Mouse (Mus musculus) hindbrain, embryonic 12.5 days (tissue): ENCODE measurements at regions not wholly inside any gene's neighbourhood (a gene's known extent, or its start where the extent isn't known, plus 50 kb on each side); places are given as distances from the start of the nearest gene placed in this dataset.

Source experiments
- ATAC-seq: fragments of 200-750 bp; cut with Nextera tagmentation; 2 replicates; pipeline ENCODE4 v1.8.0; 2017; ENCODE audit warnings: moderate TSS enrichment; ENCODE audit not compliant: low FRiP score
- H3K27ac ChIP-seq: fragments of 300-500 bp; sonication (generic); 2 replicates; pipeline ENCODE4 v1.5.1; 2016; ENCODE audit warnings: mild to moderate bottlenecking
- H3K27me3 ChIP-seq: fragments of 300-500 bp; sonication (generic); 2 replicates; pipeline ENCODE4 v1.6.1; 2016; ENCODE audit warnings: mild to moderate bottlenecking
- H3K36me3 ChIP-seq: fragments of 300-500 bp; sonication (generic); 2 replicates; pipeline ENCODE4 v1.6.1; 2016; ENCODE audit warnings: mild to moderate bottlenecking
- H3K4me1 ChIP-seq: fragments of 300-500 bp; sonication (generic); 2 replicates; pipeline ENCODE4 v1.6.1; 2016
- H3K4me2 ChIP-seq: fragments of 300-500 bp; sonication (generic); replicated peaks from 2 replicates; pipeline ENCODE4 v1.6.1; 2016; ENCODE audit warnings: mild to moderate bottlenecking
- H3K4me3 ChIP-seq: fragments of 300-500 bp; sonication (generic); 2 replicates; pipeline ENCODE4 v1.5.1; 2016; ENCODE audit warnings: mild to moderate bottlenecking
- H3K9ac ChIP-seq: fragments of 300-500 bp; sonication (generic); 2 replicates; pipeline ENCODE4 v1.6.1; 2016; ENCODE audit warnings: mild to moderate bottlenecking, moderate library complexity
- H3K9me3 ChIP-seq: fragments of 300-500 bp; sonication (generic); replicated peaks from 2 replicates; pipeline ENCODE4 v1.6.1; 2016; ENCODE audit warnings: mild to moderate bottlenecking
- WGBS: fragments of 180-500 bp; shearing (Covaris S2); methylation state at CpG from one replicate; pipeline ENCODE4 v1.1.7; 2016; 5-methylcytosine and 5-hydroxymethylcytosine counted together

DNA sequence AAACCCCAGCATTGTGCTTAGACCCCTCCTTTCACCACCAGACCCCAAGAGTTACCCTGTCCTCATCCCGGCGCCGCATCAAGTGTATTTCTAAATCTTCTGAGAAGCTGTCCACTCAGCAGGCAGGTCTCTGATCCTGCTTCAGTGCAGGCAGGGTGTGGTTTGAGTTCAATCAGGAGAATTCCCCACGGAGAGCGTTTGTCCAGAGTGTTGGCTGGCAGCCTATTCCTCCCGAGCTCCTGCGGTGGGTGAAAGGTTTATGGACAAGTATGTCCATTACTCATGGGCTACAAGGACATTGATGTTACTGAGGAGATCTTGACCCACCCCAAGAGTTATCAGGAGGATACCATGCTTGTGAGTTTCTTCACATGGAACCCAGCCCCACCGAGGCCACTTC is 138.0 kb upstream of the Map3k1 start:
- Histone ChIP-seq H3K36me3 (no peaks in the 10 kb centered on the region), H3K9me3 (no peaks in the 10 kb centered on the region), H3K4me2 (no peak overlapping the region), H3K4me3 (no peak overlapping the region), H3K4me1 (peaks cover 11% of the 10 kb centered on the region), H3K9ac (no peak overlapping the region), H3K27ac (no peak overlapping the region), H3K27me3 (no peaks in the 10 kb centered on the region)
- 90% methylated on average over 8 of the region's 8 CpGs for WGBS
- ATAC-seq = no peak

- Histone ChIP-seq H3K27me3 (no peaks in the 10 kb centered on the region), H3K4me2 (no peak overlapping the region), H3K27ac (no peak overlapping the region), H3K4me1 (peaks cover 11% of the 10 kb centered on the region), H3K36me3 (no peaks in the 10 kb centered on the region), H3K9me3 (no peaks in the 10 kb centered on the region), H3K4me3 (no peak overlapping the region), H3K9ac (no peak overlapping the region)
- 81% methylated on average over 3 of the region's 3 CpGs for WGBS
- ATAC-seq = no peak
Measured at GRCm38 (mm10) chr13:111948395-111948794, 139.6 kb upstream of the Map3k1 start.

DNA sequence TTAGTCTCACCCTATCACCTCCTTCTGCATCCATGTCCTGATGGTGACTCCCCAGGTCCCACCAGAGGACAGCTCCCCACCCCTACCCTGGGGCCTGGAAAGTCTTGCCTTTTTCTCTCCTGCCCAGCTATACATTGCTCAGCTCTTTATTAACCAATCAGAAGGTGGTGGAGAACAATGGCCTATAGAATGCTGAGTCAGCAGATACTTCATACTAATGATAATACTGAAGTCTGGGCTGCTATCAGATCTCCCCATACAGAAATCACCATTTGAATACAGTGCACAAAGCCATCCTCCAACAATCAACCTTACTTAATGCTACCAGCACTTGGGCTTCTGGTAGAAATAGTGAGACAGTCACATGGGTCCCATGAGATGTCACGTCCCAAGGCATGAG is 141.2 kb upstream of the Map3k1 start:
- 98% methylated on average over 1 of the region's 1 CpGs for WGBS
- H3K27ac ChIP-seq = no peak overlapping the region
- H3K9me3 ChIP-seq = no peaks in the 10 kb centered on the region
- H3K27me3 ChIP-seq = no peaks in the 10 kb centered on the region
- H3K9ac ChIP-seq = no peak overlapping the region
- no peaks in the 10 kb centered on the region for H3K36me3 ChIP-seq
- no peak overlapping the region for H3K4me2 ChIP-seq
- no peak overlapping the region for H3K4me3 ChIP-seq
- no peak for ATAC-seq
- H3K4me1 ChIP-seq = peaks cover 4% of the 10 kb centered on the region; the same call in 1 of the 2 replicates

DNA sequence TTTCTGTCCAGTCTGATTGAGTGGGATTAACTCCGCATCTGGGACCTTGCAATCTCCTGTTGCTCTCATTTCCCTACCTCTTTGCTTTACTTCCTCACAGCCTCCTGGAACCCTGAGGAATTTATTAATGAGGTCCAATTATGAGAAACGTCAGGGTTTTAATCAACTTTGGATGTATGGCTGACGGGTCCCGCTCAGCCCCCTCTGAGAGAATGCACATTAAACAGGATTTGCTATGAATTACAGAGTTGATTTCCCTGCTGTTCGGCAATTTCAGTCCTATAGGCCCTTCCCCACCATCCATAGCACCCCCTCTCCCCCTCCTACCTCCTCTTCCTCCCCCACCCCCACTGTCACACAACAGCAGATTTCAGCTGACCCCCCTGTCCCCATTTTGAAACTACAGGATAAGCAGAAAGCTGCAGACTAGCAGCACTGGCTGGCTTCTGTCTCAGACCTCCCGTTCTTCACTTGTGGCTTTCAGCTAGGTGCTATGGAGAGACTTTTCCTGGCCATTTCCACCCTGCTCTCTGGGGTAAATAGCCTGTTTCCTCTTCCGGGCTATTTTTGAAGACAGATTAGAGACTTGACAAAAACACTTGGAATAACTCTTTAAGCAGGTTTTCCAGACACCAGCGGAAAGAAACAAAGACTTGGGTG is 145.2 kb upstream of the Map3k1 start:
- Histone ChIP-seq H3K27me3 (no peaks in the 10 kb centered on the region), H3K27ac (no peak overlapping the region)

DNA sequence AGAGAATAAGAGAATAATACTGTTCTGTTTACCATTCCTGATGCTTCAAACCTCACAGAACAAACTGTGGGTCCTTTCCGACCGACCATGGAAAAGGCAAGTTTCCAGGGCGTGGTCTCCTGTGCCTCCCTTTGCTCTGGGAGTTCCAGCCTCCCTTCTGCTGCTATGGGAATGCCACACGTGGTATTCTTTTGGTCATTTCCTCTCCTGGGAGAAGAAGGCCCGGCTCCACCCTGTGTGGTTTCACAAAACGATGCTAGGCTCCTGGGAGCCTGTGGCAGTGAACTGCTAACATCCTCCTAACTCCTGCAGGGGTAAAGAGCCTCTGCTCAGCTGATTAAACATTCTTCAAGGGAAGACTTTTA is 145.7 kb upstream of the Map3k1 start:
- peaks cover 4% of the 10 kb centered on the region; the same call in 1 of the 2 replicates for H3K4me1 ChIP-seq
- H3K4me2 ChIP-seq = no peak overlapping the region
- H3K36me3 ChIP-seq = no peaks in the 10 kb centered on the region
- H3K27ac ChIP-seq = no peak overlapping the region
- H3K27me3 ChIP-seq = no peaks in the 10 kb centered on the region
- ATAC-seq = no peak
- H3K9ac ChIP-seq = no peak overlapping the region
- H3K9me3 ChIP-seq = no peaks in the 10 kb centered on the region
- H3K4me3 ChIP-seq = no peak overlapping the region
- 34% methylated on average over 6 of the region's 6 CpGs for WGBS

More for the DNA sequence above, 145.2 kb upstream of the Map3k1 start:
- 63% methylated on average over 8 of the region's 8 CpGs for WGBS
- Histone ChIP-seq H3K36me3 (no peaks in the 10 kb centered on the region), H3K4me2 (no peak overlapping the region), H3K9ac (no peak overlapping the region), H3K4me3 (no peak overlapping the region), H3K4me1 (peaks cover 4% of the 10 kb centered on the region; the same call in 1 of the 2 replicates), H3K9me3 (no peaks in the 10 kb centered on the region)
- no peak for ATAC-seq

DNA sequence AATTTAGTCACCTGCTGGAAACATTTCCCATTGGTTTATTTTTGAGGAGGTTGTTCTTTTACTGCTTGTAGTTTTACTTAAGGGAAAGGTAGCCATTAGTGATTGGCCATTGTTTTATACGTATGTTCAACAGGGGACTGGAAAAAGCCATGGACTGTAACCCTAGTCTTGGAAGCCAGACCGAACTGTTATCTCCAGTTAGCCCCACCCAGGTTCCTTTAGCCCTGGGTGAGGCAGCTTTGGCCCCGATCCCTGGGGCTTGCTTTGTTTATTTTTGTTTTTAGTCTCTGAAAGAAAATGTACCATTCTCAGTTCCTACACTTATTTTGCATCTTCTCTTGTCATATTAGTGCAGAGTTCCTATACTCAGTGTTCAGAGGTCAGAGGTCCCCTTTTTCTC is 148.3 kb upstream of the Map3k1 start:
- Histone ChIP-seq H3K4me3 (no peak overlapping the region), H3K4me2 (no peak overlapping the region), H3K9ac (no peak overlapping the region), H3K9me3 (no peaks in the 10 kb centered on the region), H3K27ac (no peak overlapping the region), H3K27me3 (no peaks in the 10 kb centered on the region), H3K4me1 (peaks cover 4% of the 10 kb centered on the region; the same call in 1 of the 2 replicates), H3K36me3 (no peaks in the 10 kb centered on the region)
- ATAC-seq = no peak
- 77% methylated on average over 3 of the region's 3 CpGs for WGBS

- no peak overlapping the region for H3K9ac ChIP-seq
- 92% methylated on average over 11 of the region's 11 CpGs for WGBS
- no peaks in the 10 kb centered on the region for H3K27me3 ChIP-seq
Measured at GRCm38 (mm10) chr13:111957674-111958273, 149.0 kb upstream of the Map3k1 start.

DNA sequence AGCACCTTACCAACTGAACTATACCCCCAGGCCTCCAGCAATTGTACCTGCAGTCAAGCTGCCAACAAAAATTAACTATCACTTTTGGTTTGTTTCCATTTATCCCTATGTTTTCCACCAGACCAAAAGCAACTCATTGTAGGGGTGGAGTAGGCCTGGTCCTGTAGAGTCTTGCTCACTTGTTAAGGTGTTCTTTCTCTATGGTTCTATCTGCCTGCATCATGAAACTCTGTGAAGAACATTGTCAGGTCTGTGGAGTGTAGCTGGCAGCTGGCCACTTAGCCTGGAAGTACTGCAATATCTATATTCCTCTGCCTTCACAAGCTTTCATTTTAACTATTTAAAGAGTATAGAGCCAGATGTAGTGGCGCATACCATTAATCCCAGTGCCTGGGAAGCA is 149.6 kb upstream of the Map3k1 start:
- H3K36me3 ChIP-seq = no peaks in the 10 kb centered on the region
- WGBS = 89% methylated on average over 1 of the region's 1 CpGs
- no peaks in the 10 kb centered on the region for H3K27me3 ChIP-seq
- H3K9ac ChIP-seq = no peak overlapping the region
- H3K27ac ChIP-seq = no peak overlapping the region
- H3K4me2 ChIP-seq = no peak overlapping the region
- peaks cover 4% of the 10 kb centered on the region; the same call in 1 of the 2 replicates for H3K4me1 ChIP-seq
- H3K9me3 ChIP-seq = no peaks in the 10 kb centered on the region
- no peak for ATAC-seq
- H3K4me3 ChIP-seq = no peak overlapping the region

More at GRCm38 (mm10) chr13:111957674-111958273, 149.0 kb upstream of the Map3k1 start:
- Histone ChIP-seq H3K36me3 (no peaks in the 10 kb centered on the region), H3K4me1 (peaks cover 4% of the 10 kb centered on the region; the same call in 1 of the 2 replicates), H3K27ac (no peak overlapping the region), H3K9me3 (no peaks in the 10 kb centered on the region), H3K4me2 (no peak overlapping the region), H3K4me3 (no peak overlapping the region)
- no peak for ATAC-seq

- no peak for ATAC-seq
- 98% methylated on average over 2 of the region's 2 CpGs for WGBS
- H3K36me3 ChIP-seq = no peaks in the 10 kb centered on the region
- H3K9ac ChIP-seq = no peak overlapping the region
- H3K4me1 ChIP-seq = no peaks in the 10 kb centered on the region
- H3K4me2 ChIP-seq = no peak overlapping the region
- no peak overlapping the region for H3K4me3 ChIP-seq
- no peak overlapping the region for H3K27ac ChIP-seq
- no peaks in the 10 kb centered on the region for H3K27me3 ChIP-seq
- H3K9me3 ChIP-seq = no peaks in the 10 kb centered on the region
Measured at GRCm38 (mm10) chr13:111960036-111960435, 151.2 kb upstream of the Map3k1 start.

DNA sequence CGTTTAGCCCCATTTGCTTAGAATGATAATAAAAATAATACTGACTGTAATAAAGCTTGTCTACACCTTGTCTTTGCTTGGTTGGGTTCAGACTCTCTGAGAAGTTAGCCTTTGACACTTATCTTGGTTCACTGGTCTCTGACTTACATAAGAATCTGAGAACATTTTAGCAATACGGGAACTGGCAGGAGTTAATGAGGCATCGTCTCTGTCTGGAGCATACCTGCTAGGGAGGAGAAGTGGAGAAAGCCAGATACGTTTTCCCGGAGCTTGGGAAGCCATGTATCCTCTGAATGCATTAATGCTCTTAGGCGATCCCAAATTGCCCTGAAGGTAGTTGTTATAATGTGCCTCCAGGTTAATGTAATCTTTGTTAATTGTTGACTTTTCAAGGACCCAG is 152.6 kb upstream of the Map3k1 start:
- Histone ChIP-seq H3K27me3 (no peaks in the 10 kb centered on the region), H3K9ac (no peak overlapping the region), H3K36me3 (no peaks in the 10 kb centered on the region), H3K9me3 (no peaks in the 10 kb centered on the region), H3K27ac (no peak overlapping the region), H3K4me3 (no peak overlapping the region), H3K4me1 (peaks cover 6% of the 10 kb centered on the region), H3K4me2 (no peak overlapping the region)
- ATAC-seq = no peak
- WGBS = 83% methylated on average over 6 of the region's 6 CpGs

DNA sequence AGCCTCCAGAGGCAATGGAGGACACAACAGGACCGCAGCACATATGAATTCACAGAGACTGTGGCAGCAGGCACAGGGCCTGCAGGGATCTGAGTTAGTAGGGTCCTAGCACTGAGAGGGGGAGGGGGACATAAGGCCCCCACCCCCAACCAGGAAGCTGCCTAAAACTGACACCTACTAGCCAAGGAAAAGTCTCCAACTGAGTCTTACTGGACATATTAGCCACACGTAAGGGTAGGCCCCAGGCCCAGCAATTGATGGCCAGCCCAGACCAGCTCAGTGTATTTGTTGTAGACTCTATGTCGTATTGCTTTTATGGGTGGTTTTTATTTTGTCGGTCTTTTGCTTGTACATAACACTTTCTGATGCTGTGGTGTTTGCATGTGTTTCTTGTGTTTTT is 153.4 kb upstream of the Map3k1 start:
- H3K4me3 ChIP-seq = no peak overlapping the region
- no peaks in the 10 kb centered on the region for H3K9me3 ChIP-seq
- no peak overlapping the region for H3K4me2 ChIP-seq
- peaks cover 8% of the 10 kb centered on the region for H3K4me1 ChIP-seq
- WGBS = 86% methylated on average over 4 of the region's 4 CpGs
- H3K27ac ChIP-seq = no peak overlapping the region
- no peak for ATAC-seq
- no peak overlapping the region for H3K9ac ChIP-seq
- no peaks in the 10 kb centered on the region for H3K27me3 ChIP-seq
- H3K36me3 ChIP-seq = no peaks in the 10 kb centered on the region

GRCm38 (mm10) chr13:111966113-111966512 is 157.3 kb upstream of the Map3k1 start:
- Histone ChIP-seq H3K4me3 (no peak overlapping the region), H3K27ac (no peak overlapping the region), H3K9me3 (no peaks in the 10 kb centered on the region), H3K4me2 (no peak overlapping the region), H3K27me3 (no peaks in the 10 kb centered on the region), H3K9ac (no peak overlapping the region), H3K4me1 (peaks cover 8% of the 10 kb centered on the region), H3K36me3 (no peaks in the 10 kb centered on the region)
- no peak for ATAC-seq
- 49% methylated on average over 6 of the region's 6 CpGs for WGBS

DNA sequence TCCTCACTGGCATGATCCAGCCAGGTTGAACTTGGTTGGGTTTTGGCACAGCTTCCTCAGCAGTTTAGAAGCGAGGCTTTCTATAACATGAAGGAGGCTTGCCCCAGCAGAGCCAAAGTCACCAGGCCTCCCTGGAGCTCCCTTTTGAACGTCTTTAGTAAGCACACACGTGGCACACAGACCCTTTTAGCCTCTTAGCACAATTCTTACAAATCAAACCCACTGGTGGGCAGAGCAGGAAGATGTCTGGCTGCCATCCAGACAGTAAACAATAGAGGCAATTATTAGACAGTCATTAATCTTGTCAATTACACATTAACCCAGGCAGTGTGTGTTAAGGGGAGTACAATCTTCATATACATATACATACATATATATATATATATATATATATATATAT is 157.8 kb upstream of the Map3k1 start:
- no peak for ATAC-seq
- Histone ChIP-seq H3K4me1 (peaks cover 8% of the 10 kb centered on the region), H3K9ac (no peak overlapping the region), H3K27ac (no peak overlapping the region), H3K36me3 (no peaks in the 10 kb centered on the region), H3K4me3 (no peak overlapping the region), H3K27me3 (no peaks in the 10 kb centered on the region), H3K4me2 (no peak overlapping the region), H3K9me3 (no peaks in the 10 kb centered on the region)
- WGBS = 45% methylated on average over 3 of the region's 3 CpGs
